Mouse (Mus musculus) lung, postnatal 36 days (tissue): Measurements from ENCODE around the gene Pitx1.

Experiments
- DNase-seq: peaks from one replicate; pipeline ENCODE4 v3.0.0; 2022; ENCODE audit warnings: mixed read lengths

Pitx1 gene

GRCm38 (mm10) chr13:55836142-55836625 is at the start of gene Pitx1:
Pitx1 (minus strand) TSS chr13:55836192.
- DNase-seq = no peak

GRCm38 (mm10) chr13:55881431-55882202 is 45.6 kb upstream of the Pitx1 start:
- DNase-seq = peak; percentile 5

- no peak for DNase-seq
Observed at GRCm38 (mm10) chr13:55878353-55878752, 42.4 kb upstream of the Pitx1 start.

- no peak for DNase-seq
Observed at GRCm38 (mm10) chr13:55871410-55871809, 35.4 kb upstream of the Pitx1 start.

GRCm38 (mm10) chr13:55870001-55870400 is 34.0 kb upstream of the Pitx1 start:
- DNase-seq = no peak

- no peak for DNase-seq
Observed at GRCm38 (mm10) chr13:55867540-55868103, 31.6 kb upstream of the Pitx1 start.

- no peak for DNase-seq
Observed at GRCm38 (mm10) chr13:55860483-55860882, 24.5 kb upstream of the Pitx1 start.

GRCm38 (mm10) chr13:55858463-55858862 is 22.5 kb upstream of the Pitx1 start:
- no peak for DNase-seq

GRCm38 (mm10) chr13:55855793-55856192 is 19.8 kb upstream of the Pitx1 start:
- peak; percentile 21 for DNase-seq

GRCm38 (mm10) chr13:55852205-55852604 is 16.2 kb upstream of the Pitx1 start:
- DNase-seq = no peak

GRCm38 (mm10) chr13:55850726-55851125 is 14.7 kb upstream of the Pitx1 start:
- no peak for DNase-seq

GRCm38 (mm10) chr13:55848604-55849190 is 12.7 kb upstream of the Pitx1 start:
- no peak for DNase-seq

GRCm38 (mm10) chr13:55847805-55848204 is 11.8 kb upstream of the Pitx1 start:
- DNase-seq = peak; percentile 56

GRCm38 (mm10) chr13:55843700-55844099 is 7.7 kb upstream of the Pitx1 start:
- no peak for DNase-seq

- no peak for DNase-seq
Observed at GRCm38 (mm10) chr13:55840223-55840622, 4.2 kb upstream of the Pitx1 start.

GRCm38 (mm10) chr13:55836786-55837780 is 1.1 kb upstream of the Pitx1 start:
- no peak for DNase-seq

GRCm38 (mm10) chr13:55835548-55836097 is 369 bp downstream of the Pitx1 start:
- no peak for DNase-seq

- DNase-seq = no peak
Observed at GRCm38 (mm10) chr13:55834667-55835066, 1.3 kb downstream of the Pitx1 start.

- no peak for DNase-seq
Observed at GRCm38 (mm10) chr13:55833921-55834320, 2.1 kb downstream of the Pitx1 start.

- DNase-seq = no peak
Observed at GRCm38 (mm10) chr13:55832602-55833001, 3.4 kb downstream of the Pitx1 start.

- no peak for DNase-seq
Observed at GRCm38 (mm10) chr13:55831722-55832160, 4.3 kb downstream of the Pitx1 start.
